Mouse (Mus musculus): ENCODE results near the gene Akirin1.
A peak's percentile ranks its signal among the peaks of the same experiment; 100 is the strongest.

The Akirin1 gene

DNA sequence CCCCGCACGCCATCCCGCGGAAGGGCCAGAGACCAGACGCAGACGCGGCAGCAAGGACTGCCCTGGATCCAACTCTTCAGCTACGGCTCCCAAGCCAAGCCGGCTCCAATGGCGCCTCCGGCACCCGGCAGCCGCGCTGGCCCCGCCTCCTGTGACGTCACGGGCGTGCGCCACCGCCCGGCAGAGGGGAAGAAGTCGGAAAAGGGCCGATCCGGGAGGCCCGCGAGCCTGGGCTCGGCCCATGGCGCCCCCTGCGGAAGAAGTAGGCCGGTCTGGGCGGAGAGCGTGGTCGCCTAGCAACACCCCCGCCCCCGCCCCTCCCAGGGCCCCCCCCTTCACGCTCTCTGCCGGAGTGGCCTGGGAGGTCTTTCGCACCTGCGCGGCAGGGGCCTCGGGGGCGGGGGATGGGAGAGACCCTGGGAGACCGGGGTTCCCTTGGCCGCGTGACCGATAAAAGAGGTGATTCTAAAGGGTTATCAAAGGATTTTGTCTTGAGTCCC is at the start of gene Akirin1:
TSS of gene Akirin1 (minus strand) at position 194 of the 500 bp plus-strand sequence.
- peak; percentile 92 to 96 for DNase-seq (ENCODE audit: low spot score in 2 of 2)

DNA sequence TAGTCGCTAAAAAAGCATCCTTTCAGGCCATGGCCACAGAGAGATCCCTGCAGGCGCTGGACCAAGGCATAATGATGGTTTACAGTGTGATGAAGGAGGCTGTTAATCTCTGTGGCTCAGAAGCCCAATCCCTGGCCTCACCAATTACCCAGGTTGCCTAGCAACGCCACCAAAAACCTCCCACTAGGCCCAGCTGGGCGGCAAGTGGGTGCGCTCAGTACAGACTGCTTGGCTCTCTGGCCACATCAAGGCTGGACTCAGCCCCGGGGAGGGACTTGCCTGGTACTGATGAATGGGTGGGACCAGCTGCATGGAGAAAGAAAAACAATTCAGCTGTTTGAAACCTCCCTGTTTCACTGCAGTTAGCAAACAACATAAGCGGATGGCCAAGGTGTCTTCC is 47.7 kb upstream of the Akirin1 start:
- peak; percentile 12 to 43 for DNase-seq (ENCODE audit: low spot score in 2 of 2)

DNA sequence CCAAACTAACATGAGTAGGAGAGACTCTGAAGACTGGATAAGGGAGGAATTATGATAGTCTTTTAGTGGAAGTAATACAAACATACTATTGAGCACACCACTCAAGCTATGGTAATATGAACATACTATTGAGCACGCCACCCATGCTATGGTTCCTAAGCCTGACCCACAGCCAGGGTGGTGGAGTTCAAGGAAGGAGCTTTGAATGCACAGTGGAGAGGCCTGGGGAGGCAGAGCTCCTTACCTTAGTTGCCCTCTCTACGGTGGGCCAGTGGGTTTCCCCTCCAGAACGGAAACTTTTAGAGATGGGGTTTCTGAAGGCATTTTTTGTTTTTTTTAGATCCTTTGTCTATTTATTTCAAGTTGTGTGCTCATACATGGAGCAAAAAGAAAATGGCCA is 47.3 kb upstream of the Akirin1 start:
- no peak for DNase-seq (ENCODE audit: low spot score in 2 of 2)

DNA sequence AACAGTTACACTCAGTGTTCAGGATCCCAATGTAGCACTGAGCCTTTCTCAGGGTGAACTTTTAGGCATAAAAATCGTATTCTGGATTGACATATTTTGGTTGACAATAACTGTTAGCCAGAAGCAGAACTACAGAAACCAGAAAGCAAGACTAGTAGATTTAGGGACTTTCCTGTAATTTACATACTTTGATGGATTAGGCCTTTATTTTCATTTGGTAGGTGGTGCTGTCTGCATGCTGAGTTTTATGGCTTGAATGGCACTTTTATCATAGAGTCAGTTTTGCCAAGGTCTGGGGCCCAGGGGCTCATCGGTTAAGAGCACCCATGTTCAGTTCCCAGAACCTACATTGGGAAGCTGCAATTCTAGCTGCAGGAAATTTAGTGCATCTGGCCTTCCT is 44.9 kb upstream of the Akirin1 start:
- no peak for DNase-seq (ENCODE audit: low spot score in 2 of 2)

DNA sequence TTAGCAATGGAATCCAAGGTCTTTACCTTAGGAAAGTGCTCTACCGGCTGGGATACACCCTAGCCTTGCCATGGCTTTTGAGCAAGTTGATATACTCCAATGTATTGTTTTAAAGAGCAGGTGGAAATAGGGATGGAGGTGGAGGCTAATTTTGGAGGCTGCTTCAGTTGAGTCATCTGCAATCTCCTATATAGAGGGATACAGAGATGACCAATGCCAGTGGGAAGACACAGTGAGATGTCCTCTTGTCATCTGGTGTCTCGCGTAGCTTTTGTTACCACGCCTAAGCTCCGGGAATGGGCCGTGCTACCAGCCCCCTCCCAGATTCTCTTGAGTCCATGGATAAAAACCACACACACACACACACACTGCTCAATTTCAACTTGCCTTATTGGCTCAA is 43.0 kb upstream of the Akirin1 start:
- DNase-seq (ENCODE audit: low spot score in 2 of 2) = no peak

DNA sequence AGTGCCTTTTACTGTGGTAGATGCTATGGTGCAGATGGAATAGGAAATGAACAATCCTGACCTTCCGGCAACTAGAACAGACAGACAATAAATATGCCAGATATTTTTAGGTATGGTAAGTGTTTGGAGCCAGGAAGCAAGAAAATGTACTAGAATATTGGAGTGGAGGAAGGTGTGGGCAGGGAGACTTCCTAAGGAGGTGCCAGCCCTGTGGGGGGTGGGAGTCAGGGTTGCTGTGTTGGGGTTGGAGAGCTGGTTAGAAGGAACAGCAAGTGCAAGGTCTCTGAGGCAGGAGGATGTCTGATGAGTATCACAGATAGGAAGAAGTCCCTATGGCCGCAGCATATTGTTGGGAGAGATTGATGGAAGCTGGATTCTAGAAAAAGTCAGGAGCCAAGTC is 42.5 kb upstream of the Akirin1 start:
- no peak for DNase-seq (ENCODE audit: low spot score in 2 of 2)

DNA sequence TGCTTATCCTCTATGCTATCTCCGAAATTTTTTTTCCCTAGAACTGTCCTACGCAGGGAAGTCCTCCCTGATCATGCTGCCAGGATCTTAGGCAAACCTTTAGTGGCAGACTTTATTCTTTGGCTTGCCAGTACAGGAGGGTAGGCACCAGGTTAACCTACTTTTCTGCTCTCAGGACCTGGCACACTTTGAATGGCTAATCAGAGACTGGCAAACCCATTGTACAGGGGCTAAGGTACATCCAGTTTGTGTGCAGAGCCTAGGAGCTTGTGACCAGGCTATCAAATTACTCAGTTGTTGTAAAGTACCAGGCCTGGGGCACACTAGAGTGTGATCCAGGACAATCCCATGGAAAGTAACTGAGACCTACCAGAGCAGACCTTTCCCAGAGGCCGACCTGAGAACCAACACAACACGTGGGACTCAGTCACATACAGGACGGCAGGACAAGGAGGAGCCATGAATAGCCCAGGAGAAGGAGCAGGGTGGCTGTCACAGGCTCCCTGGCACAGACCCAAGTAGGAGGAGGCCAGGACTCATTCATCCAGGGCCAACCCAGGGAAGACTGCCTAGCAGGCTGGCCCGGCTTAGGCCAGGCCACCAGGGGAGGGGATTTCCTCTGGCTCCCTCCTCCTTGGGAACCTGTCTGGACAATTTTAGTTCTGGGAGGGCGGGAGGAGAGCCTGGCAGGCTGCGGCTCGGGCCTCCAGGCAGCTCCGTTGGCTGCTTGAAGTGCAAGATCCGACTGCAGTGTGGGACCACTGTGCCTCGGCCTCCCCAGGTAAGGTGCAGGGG is 37.2 kb upstream of the Akirin1 start, which contains the start of gene Rhbdl2:
TSS of gene Rhbdl2 (plus strand) at position 684 of the 795 bp plus-strand sequence.
- DNase-seq (ENCODE audit: low spot score in 2 of 2) = peak in 1 of 2 experiments; percentile 26

DNA sequence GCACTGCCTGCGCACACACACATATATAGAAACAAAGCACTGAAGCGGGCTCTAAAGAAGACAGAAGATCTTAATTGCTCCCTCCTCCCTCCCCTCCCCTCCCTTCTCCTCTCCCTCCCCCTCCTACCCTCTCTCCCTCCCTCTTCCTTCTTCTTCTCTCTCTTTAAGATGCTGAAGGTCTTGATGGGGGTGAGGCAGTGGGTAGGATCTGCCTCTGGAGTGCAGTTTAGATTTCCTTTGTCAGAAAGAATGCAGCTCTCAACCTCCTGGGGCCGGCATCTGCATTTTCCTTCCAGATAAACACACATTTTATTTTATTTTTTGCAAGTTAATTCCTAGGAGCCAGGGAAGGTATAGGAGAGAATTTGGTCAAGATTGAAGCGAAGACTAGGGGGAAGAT is 18.1 kb upstream of the Akirin1 start:
- no peak for DNase-seq (ENCODE audit: low spot score in 2 of 2)

DNA sequence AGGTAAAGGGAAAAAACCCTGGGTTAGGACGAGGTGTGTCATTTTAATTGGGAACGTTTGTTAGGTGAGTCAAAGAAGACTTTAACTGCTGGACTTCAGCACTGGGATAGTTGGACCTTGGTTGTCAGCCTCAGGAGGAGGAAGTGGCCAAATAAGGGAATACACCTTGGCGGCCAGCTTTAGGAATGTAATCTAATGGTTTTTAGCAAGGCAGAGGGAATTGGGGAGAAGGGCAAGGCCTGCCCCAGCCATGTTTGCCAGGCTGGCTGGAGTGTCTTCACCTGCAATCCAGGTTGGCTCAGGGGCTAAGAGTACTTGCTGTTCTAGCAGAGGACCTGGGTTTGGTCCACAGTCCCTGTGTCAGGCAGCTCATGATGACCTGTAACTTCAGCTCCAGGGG is 17.7 kb upstream of the Akirin1 start:
- no peak for DNase-seq (ENCODE audit: low spot score in 2 of 2)

DNA sequence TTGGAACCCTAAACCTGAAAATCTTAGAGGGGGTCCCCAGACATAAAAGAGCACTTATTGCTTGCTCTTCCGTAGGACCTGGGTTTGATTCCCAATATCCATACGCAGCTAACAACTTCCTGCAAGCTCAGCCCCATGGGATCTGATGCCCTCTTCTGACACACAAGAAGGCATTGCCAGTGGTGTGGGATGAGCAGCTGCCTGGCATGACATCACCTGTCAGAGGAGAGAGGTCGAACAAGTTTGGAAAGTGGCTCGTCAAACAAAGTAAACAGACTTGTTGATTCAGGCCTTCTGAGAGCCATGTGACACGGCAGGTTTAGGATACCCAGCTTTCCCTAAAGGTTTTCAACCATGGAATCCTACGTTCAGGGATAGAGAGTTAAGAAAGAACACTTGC is 14.9 kb upstream of the Akirin1 start:
- DNase-seq (ENCODE audit: low spot score in 2 of 2) = no peak

DNA sequence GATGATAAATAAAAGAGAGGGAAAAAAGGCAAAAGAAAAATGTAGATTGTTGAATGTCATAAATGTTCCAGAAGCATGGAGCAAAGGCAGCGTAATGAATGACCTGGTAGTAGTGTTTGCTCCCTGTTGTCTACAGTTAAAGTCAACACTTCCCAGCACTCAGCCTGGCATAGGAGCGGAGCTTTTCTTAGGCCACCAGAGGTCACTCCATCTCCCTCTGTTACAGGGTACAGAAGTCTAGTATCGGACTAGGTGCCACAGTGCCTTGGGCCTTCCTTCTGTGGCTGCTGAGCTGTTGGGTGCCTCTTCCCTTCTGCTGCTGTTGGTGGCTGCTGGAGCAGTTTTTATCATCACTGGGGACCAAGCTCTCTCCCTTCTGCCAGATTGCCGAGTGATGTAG is 8.2 kb upstream of the Akirin1 start:
- no peak for DNase-seq (ENCODE audit: low spot score in 2 of 2)

DNA sequence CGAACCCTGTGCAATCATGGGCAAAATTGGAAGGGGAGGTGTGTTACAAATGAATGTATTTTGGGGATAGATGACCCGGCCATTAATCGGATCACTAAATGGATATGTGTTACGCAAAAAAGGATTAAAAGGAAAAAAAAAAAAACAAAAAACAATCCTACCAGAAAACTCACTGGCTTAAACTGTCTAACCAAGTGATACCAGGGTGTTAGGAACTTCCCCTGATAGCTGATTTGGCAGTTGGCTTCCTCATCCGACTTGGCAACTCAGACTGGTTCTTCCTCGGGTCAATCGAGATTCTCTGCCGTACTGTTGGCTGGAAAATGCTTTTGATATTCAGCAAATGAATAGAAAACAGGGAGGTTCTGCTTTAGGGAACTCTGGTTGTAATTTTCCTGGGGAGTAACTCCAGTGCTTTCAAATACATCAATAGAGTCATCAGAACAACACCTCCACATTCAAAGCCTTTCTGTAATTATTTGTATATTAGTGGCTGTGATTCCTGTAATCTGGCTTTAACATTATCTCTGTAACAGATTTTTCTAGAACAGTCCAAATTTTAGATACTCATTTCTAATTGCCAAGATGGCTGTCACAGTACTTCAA is 665 bp upstream of the Akirin1 start:
- DNase-seq (ENCODE audit: low spot score in 2 of 2) = no peak

DNA sequence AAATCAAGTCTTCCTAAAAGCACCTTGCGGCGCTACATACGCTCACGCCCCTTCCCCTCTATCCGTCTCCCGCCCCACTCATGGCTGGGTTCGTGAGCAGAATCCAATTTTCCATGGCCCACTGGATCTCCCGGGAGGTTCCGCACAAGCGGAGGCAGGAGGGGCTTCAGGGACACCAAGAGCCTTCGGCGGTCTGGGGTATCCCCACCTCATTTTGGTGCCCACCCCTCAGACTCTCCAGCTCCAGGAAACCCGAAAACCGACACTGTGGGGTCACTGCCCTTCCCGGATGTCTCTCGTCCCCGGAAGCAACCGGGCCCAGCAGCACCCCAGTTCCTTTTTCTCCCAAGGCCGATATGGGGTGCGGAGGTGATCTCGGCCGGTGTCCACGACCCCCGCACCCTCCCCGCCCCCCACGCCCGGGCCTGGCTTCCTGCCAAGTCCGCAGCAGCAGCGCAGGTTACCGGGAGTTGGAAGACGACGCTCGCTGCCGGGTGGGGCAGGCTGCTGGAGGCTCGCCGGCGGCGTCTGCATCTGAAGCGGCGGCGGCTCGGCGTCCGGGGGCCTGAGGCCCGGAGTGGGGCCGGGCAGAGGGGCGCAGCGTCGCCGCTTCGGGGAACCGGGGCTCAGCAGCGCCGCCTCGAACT is 538 bp downstream of the Akirin1 start:
- no peak for DNase-seq (ENCODE audit: low spot score in 2 of 2)

DNA sequence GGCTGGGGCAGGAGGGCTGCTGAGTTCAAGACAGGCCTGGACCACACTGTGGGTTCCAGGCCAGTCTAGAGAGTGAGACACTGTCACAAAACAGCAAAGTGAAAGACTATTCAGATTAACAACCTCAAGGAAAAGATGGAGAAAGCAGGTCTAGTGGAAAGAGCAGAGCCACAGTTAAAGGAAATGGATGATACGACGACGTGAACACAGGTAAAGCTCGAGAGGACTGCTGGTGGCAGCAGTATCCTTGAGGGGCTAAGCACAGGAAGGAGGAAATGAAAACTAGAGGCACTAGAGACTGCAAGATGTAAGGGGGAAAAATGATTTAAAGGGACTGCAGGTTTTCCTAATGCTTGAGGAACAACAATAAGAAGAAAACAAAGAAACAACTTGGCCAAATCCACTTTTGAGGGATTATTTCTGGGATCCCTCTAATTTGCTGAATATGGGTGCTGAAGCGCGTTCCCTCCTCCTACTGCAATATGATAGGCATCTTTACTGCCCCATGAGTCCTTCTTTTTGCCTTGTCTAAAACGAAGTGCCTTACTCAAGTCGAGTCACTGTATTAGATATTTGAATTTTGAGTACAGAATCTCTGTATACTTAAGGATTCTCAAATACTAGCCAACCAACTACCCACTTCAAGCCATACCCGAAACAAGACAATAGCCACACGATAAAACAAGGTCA is 1.3 kb downstream of the Akirin1 start:
- DNase-seq (ENCODE audit: low spot score in 2 of 2) = no peak

DNA sequence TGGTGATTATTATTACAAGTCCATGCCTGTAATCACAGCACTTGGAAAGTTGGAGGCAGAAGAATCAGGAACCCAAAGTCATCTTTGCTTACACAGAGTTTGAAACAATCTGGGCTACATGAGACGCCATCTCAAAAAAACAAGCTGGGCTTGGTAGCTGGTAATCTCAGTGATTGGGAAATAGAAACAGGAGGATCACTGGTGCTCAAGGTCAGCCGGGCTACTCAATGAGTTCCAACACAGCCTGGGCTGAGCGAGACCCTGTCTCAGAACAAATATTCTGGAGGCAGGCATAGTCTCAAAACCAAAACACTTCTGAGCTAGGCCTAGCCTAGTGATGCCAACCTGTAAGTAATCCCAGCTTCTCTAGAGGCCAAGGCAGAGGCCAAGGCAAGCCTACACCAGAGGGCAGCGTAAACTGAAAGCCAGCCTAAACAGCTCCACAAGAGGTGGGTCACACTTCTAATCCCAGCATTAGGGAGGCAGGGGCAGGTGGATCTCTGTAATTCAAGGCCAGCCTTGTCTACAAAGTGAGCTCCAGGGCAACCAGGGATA is 4.8 kb downstream of the Akirin1 start:
- DNase-seq (ENCODE audit: low spot score in 2 of 2) = no peak

DNA sequence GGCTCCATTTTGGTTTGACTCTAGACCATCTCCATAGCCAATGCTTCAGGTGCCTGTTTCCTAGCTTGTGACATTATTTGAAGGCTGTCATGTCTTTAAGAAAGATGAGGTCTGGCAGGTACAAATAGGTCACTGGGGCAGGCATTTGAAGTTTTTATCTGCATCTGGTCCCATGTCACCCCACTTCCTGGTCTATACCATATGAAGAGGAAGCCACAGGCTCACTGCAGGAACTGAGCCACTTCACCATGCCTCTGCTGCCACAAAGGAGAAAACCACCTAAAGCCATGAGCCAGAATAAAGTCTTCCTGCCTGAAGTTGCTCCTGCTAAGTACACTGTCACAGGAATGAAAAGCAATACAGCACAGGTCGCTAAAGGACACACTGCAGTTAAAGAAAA is 7.3 kb downstream of the Akirin1 start:
- DNase-seq (ENCODE audit: low spot score in 2 of 2) = no peak

DNA sequence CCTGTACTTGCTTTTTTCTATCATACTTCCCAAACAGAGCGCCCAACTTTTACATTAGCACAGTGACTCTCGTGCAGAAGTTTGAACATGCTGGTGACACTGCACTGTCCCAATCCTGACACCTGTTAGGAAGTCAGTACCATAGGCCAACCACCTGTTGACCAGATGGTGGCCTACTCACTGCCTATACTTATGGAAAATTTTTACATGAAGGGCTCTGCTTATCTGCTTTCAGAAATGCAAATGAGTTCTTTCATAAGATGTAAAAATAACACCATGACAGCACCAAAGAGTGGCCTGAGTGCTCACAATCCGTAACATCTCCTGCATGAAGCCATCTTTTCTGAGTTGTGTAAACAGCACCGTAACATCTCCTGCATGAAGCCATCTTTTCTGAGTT is 11.4 kb downstream of the Akirin1 start:
- no peak for DNase-seq (ENCODE audit: low spot score in 2 of 2)

DNA sequence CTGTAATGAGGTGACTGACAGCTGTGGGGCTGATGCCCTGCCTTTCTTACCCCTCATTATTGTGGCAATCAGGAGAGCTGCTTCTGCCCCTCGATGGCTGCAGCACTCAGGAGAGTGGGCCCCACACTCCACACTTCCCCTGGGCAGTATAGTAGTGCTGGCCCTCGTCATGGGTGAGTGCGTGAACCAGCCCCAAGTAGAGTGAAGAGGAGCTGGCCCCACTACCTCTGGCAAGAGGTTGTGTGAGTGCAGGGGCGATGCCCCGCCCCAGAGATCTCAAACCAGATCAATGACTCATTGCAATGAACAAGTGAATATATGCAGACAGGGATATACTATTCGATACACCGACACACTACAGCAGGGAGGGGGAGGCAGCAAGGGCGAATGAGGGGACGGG is 16.6 kb downstream of the Akirin1 start:
- no peak for DNase-seq (ENCODE audit: low spot score in 2 of 2)

DNA sequence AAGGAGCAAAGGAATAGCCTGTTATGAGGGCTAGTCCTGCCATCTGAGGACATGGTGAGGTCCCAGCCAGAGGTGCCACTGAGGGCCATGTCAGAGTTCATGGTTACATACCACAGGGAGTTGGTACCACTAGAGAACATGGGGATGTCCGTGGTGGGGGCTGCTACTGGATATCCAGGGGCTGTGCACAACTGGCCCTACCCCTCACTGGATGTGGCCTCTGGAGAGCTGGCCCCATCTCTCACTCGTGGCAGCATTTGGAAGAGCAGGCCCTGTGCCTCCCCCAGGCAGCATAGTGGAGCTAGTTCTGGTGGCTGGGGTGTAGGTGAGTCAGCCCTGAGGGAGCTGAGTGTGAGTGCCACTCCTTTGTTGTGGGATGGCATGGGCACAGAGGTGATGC is 17.2 kb downstream of the Akirin1 start:
- no peak for DNase-seq (ENCODE audit: low spot score in 2 of 2)

DNA sequence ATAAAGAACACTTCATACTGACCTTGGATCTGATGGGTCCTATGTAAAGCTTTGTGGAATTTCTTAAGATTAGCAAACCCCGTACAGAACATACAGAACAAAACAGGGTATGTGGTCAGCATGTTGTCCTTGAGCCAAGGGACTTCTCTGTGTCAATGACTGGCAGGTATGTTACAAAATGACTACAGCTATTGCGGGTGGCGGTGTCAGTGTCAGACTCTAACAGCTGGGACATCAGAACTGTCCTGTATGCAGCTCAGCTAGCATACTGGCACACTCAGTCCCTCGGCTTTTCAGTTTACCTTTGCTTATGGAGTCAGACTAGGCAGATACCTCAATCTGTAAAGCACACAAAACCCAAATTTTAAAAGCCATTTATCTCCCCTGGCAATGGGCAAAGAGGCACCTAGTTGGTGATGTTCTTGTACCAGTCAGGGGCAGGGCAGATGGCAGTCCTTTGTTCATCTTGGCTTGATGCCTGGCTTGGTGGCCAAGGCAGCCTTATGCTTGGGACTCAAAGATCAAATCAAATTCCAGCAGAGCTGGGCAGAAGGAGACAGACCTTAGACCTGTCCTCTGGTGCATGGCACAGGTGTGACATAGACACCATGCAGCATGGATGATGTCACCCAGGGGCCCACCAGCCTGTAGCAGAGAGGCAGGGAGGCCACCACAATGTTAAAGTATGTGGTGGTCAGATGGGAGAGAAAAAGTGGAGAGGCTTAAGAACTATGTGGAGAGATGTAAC is 17.8 kb downstream of the Akirin1 start:
- DNase-seq (ENCODE audit: low spot score in 2 of 2) = no peak

DNA sequence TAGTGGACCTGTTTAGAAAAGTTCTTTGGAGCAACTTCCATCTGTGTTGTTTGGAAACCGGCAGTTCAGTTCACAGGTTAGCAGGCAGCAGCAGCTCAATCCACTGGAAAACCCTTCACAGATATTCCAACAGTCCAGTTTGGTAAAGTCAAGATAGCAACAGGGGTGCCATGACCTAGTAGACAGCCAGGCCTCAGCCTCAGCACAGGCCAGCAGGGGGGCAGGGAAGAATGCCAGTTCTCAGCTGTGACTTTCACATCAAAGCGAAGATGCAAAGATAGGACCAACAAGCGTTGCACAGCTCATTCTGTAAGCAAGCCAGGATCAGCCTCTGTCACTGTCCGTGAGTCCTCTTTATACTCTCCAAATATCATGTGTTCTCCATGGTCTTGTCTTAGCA is 28.4 kb downstream of the Akirin1 start:
- DNase-seq (ENCODE audit: low spot score in 2 of 2) = no peak
